Mouse (Mus musculus): ENCODE results near the gene Tjp2. TPM values are rescaled to one million over a fixed set of nuclear protein-coding genes. Genes with fewer than 3 reads are reported as not detected.
"Not testable (repeated sequence)": the region's sequence is repeated elsewhere in the genome, so short reads cannot be mapped to it uniquely, and the experiment has no call there.

Tjp2 gene
- polyA plus RNA-seq, 2 experiments, result 12.1 to 14.9 TPM

DNA sequence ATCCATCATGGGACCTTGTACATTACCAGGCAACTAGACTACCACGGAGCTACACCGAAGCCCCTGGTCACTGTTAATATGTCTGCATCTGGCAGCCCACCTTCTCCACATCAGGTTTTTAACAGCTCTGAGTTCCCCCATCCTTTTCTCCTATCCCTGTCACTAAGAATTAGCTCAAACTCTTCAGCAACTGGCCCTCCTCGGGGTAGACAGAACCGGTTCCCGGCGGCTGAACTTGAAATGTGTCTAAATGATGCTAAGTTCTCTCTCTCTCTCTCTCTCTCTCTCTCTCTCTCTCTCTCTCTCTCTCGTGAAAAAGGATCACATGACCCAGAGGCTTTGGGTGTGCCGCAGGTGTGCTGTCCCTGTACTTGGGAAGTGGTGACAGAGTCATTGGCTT is 16.4 kb upstream of the Tjp2 start:
- H3K4me1 ChIP-seq (ENCODE audit: control insufficient read depth, insufficient read depth, low read length), result no peaks in the 10 kb centered on the region; the same call in 1 of the 2 replicates
- H3K36me3 ChIP-seq (ENCODE audit: control insufficient read depth, insufficient read depth, low read length), result no peaks in the 10 kb centered on the region
- H3K4me2 ChIP-seq (replicated peaks; ENCODE audit: low read depth, low read length, severe bottlenecking), result no peak overlapping the region
- DNase-seq (ENCODE audit: low spot score) (no peak), ATAC-seq (ENCODE audit: low FRiP score, low read depth) (no peak)
- no peak overlapping the region for H3K9ac ChIP-seq (ENCODE audit: low read depth, low read length, severe bottlenecking)
- H3K27ac ChIP-seq (replicated peaks; ENCODE audit: low read depth, low read length), result no peak overlapping the region
- H3K9me3 ChIP-seq (ENCODE audit: control insufficient read depth, low read length), result no peaks in the 10 kb centered on the region
- no peaks in the 10 kb centered on the region for H3K27me3 ChIP-seq (ENCODE audit: control insufficient read depth, insufficient read depth, low read length)
- WGBS, result 73% methylated on average over 8 of the region's 8 CpGs
- no peak overlapping the region for H3K4me3 ChIP-seq (replicated peaks; ENCODE audit: low read length)
- no peak for TF ChIP-seq POLR2A (IDR thresholded peaks at IDR 0.05; ENCODE audit: borderline replicate concordance, extremely low read depth, insufficient read depth, insufficient read length)

DNA sequence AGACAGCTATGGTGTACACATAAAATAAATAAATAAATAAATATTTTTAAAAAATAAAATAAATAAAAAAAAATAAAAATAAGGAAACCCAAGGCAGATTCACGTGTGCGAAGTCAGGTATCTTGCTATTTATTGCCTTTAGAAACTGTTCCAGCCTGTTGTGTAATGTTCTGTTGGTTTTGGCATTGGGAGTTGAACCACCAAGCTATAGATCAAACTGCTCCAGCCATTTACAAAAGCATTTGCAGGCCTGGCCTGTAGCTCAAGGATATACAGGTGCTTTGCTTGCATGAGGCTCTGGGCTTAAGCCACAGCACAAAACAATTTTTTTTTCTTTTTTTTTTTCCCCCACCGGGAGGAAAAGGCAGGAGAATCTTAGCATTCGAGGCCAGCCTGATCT is 13.2 kb upstream of the Tjp2 start:
- ATAC-seq (ENCODE audit: low FRiP score, low read depth) (no peak), DNase-seq (ENCODE audit: low spot score) (no peak)
- 80% methylated on average over 4 of the region's 4 CpGs for WGBS
- H3K4me1 ChIP-seq (ENCODE audit: control insufficient read depth, insufficient read depth, low read length), result no peaks in the 10 kb centered on the region; the same call in 1 of the 2 replicates
- H3K9me3 ChIP-seq (ENCODE audit: control insufficient read depth, low read length), result no peaks in the 10 kb centered on the region
- no peak overlapping the region for H3K4me3 ChIP-seq (replicated peaks; ENCODE audit: low read length)
- no peaks in the 10 kb centered on the region for H3K36me3 ChIP-seq (ENCODE audit: control insufficient read depth, insufficient read depth, low read length)
- no peak for TF ChIP-seq POLR2A (IDR thresholded peaks at IDR 0.05; ENCODE audit: borderline replicate concordance, extremely low read depth, insufficient read depth, insufficient read length)
- H3K27me3 ChIP-seq (ENCODE audit: control insufficient read depth, insufficient read depth, low read length), result no peaks in the 10 kb centered on the region
- no peak overlapping the region for H3K9ac ChIP-seq (ENCODE audit: low read depth, low read length, severe bottlenecking)
- H3K4me2 ChIP-seq (replicated peaks; ENCODE audit: low read depth, low read length, severe bottlenecking), result no peak overlapping the region
- H3K27ac ChIP-seq (replicated peaks; ENCODE audit: low read depth, low read length), result no peak overlapping the region

DNA sequence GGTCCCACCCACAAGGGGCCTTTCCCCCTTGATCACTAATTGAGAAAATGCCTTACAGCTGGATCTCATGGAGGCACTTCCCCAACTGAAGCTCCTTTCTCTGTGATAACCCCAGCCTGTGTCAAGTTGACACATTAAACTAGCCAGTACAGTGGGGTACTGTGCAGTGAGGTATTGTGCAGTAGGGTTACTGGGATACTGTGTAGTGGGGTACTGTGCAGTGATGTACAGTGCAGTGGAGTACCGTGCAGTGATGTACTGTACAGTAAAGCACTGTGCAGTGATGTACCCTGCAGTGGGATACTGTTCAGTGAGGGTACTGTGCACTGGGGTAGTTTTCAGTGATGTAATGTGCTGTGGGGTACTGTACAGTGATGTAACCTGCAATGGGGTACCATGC is 7.5 kb upstream of the Tjp2 start:
- not testable (repeated sequence) for ATAC-seq (ENCODE audit: low FRiP score, low read depth); H3K4me2 ChIP-seq (replicated peaks; ENCODE audit: low read depth, low read length, severe bottlenecking); H3K36me3 ChIP-seq (ENCODE audit: control insufficient read depth, insufficient read depth, low read length); H3K9ac ChIP-seq (ENCODE audit: low read depth, low read length, severe bottlenecking); H3K9me3 ChIP-seq (ENCODE audit: control insufficient read depth, low read length); H3K27me3 ChIP-seq (ENCODE audit: control insufficient read depth, insufficient read depth, low read length); H3K4me3 ChIP-seq (replicated peaks; ENCODE audit: low read length); H3K4me1 ChIP-seq (ENCODE audit: control insufficient read depth, insufficient read depth, low read length); H3K27ac ChIP-seq (replicated peaks; ENCODE audit: low read depth, low read length); DNase-seq (ENCODE audit: low spot score)
- 94% methylated on average over 1 of the region's 1 CpGs for WGBS

DNA sequence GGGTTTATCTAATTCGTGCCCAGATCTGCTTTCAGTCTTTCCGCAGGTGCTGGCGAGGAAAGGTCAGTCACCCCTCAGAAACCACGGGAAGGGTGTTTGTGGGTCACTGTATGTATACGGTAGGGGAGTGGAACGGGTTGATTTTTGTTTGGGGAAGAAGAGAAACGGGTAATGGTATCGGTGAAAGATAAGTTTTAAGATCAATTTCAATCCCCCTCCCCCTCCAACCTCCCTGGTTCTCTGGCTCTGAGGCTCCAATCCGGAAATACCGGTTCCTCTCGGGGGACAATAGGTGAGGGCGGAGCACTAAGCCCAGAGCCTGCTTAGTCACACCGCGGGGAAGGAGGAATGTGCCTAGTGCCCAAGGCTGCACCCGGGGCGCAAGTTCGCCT is 471 bp upstream of the Tjp2 start:
- DNase-seq (ENCODE audit: low spot score), result peak; percentile 59
- ATAC-seq (ENCODE audit: low FRiP score, low read depth), result no peak
- H3K4me2 ChIP-seq (replicated peaks; ENCODE audit: low read depth, low read length, severe bottlenecking), result peak overlapping the region; percentile 80
- H3K27me3 ChIP-seq (ENCODE audit: control insufficient read depth, insufficient read depth, low read length), result peaks cover 22% of the 10 kb centered on the region
- H3K4me1 ChIP-seq (ENCODE audit: control insufficient read depth, insufficient read depth, low read length), result peaks cover 5% of the 10 kb centered on the region; the same call in 1 of the 2 replicates
- H3K27ac ChIP-seq (replicated peaks; ENCODE audit: low read depth, low read length), result no peak overlapping the region
- H3K36me3 ChIP-seq (ENCODE audit: control insufficient read depth, insufficient read depth, low read length), result no peaks in the 10 kb centered on the region
- no peaks in the 10 kb centered on the region for H3K9me3 ChIP-seq (ENCODE audit: control insufficient read depth, low read length)
- TF ChIP-seq POLR2A (IDR thresholded peaks at IDR 0.05; ENCODE audit: borderline replicate concordance, extremely low read depth, insufficient read depth, insufficient read length), result no peak
- under 1% methylated on average over 17 of the region's 17 CpGs for WGBS
- H3K9ac ChIP-seq (ENCODE audit: low read depth, low read length, severe bottlenecking), result no peak overlapping the region
- peak overlapping the region; percentile 46 for H3K4me3 ChIP-seq (replicated peaks; ENCODE audit: low read length)

GRCm38 (mm10) chr19:24223851-24224251 is 979 bp downstream of the Tjp2 start:
- 16% methylated on average over 11 of the region's 11 CpGs for WGBS
- peak; percentile 14 for DNase-seq (ENCODE audit: low spot score)

GRCm38 (mm10) chr19:24221455-24221854 is 3.4 kb downstream of the Tjp2 start:
- TF ChIP-seq POLR2A (IDR thresholded peaks at IDR 0.05; ENCODE audit: borderline replicate concordance, extremely low read depth, insufficient read depth, insufficient read length), result no peak
- H3K36me3 ChIP-seq (ENCODE audit: control insufficient read depth, insufficient read depth, low read length), result no peaks in the 10 kb centered on the region
- no peak overlapping the region for H3K4me3 ChIP-seq (replicated peaks; ENCODE audit: low read length)
- H3K9me3 ChIP-seq (ENCODE audit: control insufficient read depth, low read length), result no peaks in the 10 kb centered on the region
- H3K27ac ChIP-seq (replicated peaks; ENCODE audit: low read depth, low read length), result no peak overlapping the region
- no peak for ATAC-seq (ENCODE audit: low FRiP score, low read depth)
- no peak for DNase-seq (ENCODE audit: low spot score)
- H3K27me3 ChIP-seq (ENCODE audit: control insufficient read depth, insufficient read depth, low read length), result peaks cover 22% of the 10 kb centered on the region
- H3K4me2 ChIP-seq (replicated peaks; ENCODE audit: low read depth, low read length, severe bottlenecking), result no peak overlapping the region
- 80% methylated on average over 4 of the region's 4 CpGs for WGBS
- H3K4me1 ChIP-seq (ENCODE audit: control insufficient read depth, insufficient read depth, low read length), result peaks cover 9% of the 10 kb centered on the region; the same call in 1 of the 2 replicates
- H3K9ac ChIP-seq (ENCODE audit: low read depth, low read length, severe bottlenecking), result no peak overlapping the region

More at GRCm38 (mm10) chr19:24223851-24224251, 979 bp downstream of the Tjp2 start:
- H3K4me1 ChIP-seq (ENCODE audit: control insufficient read depth, insufficient read depth, low read length), result peaks cover 5% of the 10 kb centered on the region; the same call in 1 of the 2 replicates
- H3K27me3 ChIP-seq (ENCODE audit: control insufficient read depth, insufficient read depth, low read length), result peaks cover 22% of the 10 kb centered on the region
- peak overlapping the region; percentile 46 for H3K4me3 ChIP-seq (replicated peaks; ENCODE audit: low read length)
- no peak overlapping the region for H3K27ac ChIP-seq (replicated peaks; ENCODE audit: low read depth, low read length)
- H3K9me3 ChIP-seq (ENCODE audit: control insufficient read depth, low read length), result no peaks in the 10 kb centered on the region
- no peak for ATAC-seq (ENCODE audit: low FRiP score, low read depth)
- peak overlapping the region; percentile 80 for H3K4me2 ChIP-seq (replicated peaks; ENCODE audit: low read depth, low read length, severe bottlenecking)
- H3K36me3 ChIP-seq (ENCODE audit: control insufficient read depth, insufficient read depth, low read length), result no peaks in the 10 kb centered on the region
- no peak overlapping the region for H3K9ac ChIP-seq (ENCODE audit: low read depth, low read length, severe bottlenecking)
- TF ChIP-seq POLR2A (IDR thresholded peaks at IDR 0.05; ENCODE audit: borderline replicate concordance, extremely low read depth, insufficient read depth, insufficient read length), result no peak

Measured in limb, embryonic 14.5 days (tissue).